Mouse (Mus musculus) testis, postnatal 10 days (tissue): Measurements from ENCODE around the gene Spata33.
"Not testable (repeated sequence)": the region's sequence is repeated elsewhere in the genome, so short reads cannot be mapped to it uniquely, and the experiment has no call there.

ENCODE experiments used
- DNase-seq: peaks from one replicate; pipeline ENCODE4 v3.0.0; 2021; ENCODE audit warnings: low spot score

The Spata33 gene

DNA sequence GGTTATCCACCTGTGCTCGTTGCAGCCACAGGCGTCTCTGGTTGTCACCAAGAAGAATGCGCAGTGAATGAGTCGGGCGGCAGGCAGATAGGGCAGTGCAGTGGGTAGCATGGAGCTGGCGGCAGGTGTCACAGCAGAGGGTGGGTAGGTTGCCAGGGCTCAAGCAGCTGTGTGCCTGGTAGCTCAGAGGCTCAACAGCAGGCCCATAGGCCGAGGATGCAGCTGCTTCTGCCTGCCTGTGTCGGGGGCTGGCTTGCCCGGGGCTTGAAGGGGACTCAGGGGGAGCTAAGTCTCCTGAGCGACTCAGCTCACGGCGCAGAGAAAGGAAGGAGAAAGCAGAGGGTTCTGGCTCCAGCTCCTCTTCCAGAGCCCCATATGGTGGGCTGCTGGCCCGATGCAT is 20.7 kb downstream of the Spata33 start:
- no peak for DNase-seq

DNA sequence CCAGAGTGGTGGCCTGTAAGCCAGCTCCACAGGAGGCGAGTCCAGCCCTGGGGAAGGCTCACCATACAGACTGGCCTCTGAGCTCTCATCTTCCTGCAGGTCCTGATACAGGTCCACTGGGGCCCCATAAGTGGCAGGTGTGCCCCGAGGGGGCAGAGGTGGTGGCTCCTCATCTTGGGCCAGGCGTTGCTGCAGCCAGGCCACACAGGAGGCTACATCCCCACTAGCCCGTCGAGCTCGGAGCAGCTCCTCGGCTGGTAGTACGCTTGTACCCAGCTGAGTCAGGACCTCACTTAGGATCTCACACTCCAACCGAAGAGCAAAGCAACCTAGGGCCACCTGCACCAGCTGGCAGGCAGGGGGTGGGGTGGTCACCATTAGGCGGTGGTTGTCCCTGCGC is 21.1 kb downstream of the Spata33 start:
- no peak for DNase-seq

GRCm38 (mm10) chr8:123234918-123235519 is 22.4 kb downstream of the Spata33 start:
- no peak for DNase-seq

GRCm38 (mm10) chr8:123235520-123236497 is 23.2 kb downstream of the Spata33 start, which contains the start of gene Spata2l:
Spata2l (minus strand) TSS chr8:123236233.
- DNase-seq: peak; percentile 94

- DNase-seq: no peak
These were observed 26.8 kb downstream of the Spata33 start for GRCm38 (mm10) chr8:123239398-123239797.

GRCm38 (mm10) chr8:123242107-123242923 is 29.7 kb downstream of the Spata33 start:
- no peak for DNase-seq

- DNase-seq: no peak
These were observed 30.4 kb downstream of the Spata33 start for GRCm38 (mm10) chr8:123243053-123243452.

GRCm38 (mm10) chr8:123244382-123244781 is 31.8 kb downstream of the Spata33 start:
- DNase-seq: no peak

DNA sequence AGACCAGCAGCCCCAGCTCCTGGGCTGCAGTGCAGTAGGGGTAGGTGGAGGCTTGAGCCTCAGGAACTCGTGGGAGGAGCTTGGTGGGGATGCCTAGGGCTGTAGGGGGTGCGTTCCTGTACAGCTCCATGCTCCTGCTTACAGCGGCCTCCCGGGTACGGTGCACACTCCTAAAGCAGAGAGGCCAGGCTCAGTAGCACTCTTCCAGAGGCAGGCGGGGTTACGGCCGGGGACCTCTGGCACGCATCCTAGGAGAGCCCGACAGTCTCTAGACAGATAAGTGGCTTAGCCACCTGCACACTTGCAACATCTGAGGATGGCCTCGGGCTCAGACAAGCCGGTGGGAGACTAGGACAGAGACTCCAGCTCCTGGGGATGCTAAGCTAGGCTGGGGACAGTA is 32.9 kb downstream of the Spata33 start:
- no peak for DNase-seq

- no peak for DNase-seq
These were observed 35.1 kb downstream of the Spata33 start for GRCm38 (mm10) chr8:123247748-123248147.

GRCm38 (mm10) chr8:123248596-123248995 is 36.0 kb downstream of the Spata33 start:
- no peak for DNase-seq

GRCm38 (mm10) chr8:123250940-123251339 is 38.3 kb downstream of the Spata33 start:
- DNase-seq: no peak

DNA sequence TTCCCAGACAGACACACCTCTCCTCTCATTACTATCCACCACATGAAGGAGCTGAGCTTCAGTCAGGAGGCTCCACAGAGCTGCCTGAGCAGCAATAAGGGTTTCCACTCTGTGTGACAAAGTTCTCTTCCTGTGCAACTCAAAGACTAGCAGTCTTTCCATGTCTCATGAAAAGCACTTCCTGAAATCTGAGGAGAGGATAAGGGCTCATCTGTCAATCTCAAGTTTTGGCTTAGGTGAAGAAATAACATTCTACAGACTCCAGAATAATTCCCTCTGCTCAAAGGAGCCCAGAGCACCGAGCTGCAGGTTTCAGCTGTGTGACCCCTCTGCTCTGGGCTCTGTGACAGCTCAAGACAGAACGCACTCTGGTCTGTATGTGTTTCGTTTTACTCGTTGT is 40.3 kb downstream of the Spata33 start:
- no peak for DNase-seq

DNA sequence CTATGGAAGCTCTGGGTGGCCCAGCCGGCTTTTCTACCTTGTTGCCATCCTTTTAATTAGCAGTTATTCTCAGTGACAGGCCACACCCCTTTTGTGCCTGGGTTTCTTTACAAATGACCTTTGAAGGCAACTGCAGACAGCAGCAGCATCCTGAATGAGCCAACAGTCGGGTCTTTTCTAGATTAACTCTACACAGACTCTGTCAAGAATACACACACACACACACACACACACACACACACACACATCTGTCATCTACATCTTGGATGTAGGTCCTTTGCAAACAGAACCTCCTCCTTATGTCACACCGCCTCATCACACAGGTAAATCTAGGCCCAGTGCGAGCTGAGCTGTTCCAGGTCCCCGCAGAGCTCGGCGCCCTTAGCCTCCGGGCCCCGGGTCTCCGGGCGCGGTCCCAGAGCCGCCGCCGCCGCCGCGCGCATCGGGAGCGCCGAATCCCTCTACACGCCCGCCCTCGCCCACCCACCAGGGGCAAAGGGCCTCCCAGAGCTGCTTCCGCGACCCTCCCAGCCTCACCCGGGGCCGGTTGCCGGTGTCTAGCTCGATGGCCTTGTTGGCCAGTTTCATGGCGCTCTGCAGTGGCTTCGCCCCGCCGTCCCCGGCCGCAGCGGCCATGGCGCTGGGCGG is 40.9 kb downstream of the Spata33 start:
- no peak for DNase-seq

DNA sequence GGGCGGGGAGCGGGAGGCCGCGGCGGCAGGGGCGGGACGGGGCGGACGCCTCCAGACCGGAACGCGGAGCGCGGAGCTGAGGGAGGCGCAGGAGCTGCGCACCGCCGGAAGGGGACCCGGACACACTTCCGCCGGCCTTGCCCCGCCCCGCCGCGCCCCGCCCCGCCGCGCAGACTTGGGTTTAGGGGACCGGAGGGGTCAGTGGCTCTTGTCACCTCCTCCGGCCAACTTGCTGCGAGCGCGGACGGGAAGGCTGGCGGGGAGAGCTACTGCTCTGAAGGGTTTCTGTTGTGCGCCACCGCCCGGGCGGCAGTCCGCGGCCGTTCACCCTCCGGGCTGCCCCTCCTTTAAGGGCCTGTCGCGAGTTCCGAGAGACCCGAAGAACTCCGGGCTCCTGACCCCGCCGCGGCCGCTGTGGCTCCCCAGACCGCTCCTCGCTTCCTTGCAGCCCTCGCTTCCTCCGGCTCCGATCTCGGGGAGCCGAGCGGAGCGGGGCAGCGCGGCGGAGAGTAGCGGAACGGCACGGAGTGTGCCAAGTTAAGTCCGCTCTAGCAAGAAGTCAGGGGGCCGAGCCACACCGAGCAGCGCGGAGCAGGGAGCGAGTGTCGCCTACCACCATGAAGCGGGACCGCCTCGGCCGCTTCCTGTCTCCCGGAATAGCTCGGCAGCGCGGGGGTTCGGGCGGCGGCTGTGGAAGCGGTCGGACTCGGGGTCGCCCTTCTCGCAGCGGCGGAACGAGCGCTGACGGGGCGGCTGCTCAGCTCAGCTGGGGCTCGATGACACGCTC is 41.7 kb downstream of the Spata33 start, which contains the start of the genes Zfp276 and Vps9d1:
TSS of gene Zfp276 (plus strand) at position 97 of the 787 bp plus-strand sequence.
TSS of gene Vps9d1 (minus strand) at position 250 of the 787 bp plus-strand sequence.
- peak; percentile 93 for DNase-seq

DNA sequence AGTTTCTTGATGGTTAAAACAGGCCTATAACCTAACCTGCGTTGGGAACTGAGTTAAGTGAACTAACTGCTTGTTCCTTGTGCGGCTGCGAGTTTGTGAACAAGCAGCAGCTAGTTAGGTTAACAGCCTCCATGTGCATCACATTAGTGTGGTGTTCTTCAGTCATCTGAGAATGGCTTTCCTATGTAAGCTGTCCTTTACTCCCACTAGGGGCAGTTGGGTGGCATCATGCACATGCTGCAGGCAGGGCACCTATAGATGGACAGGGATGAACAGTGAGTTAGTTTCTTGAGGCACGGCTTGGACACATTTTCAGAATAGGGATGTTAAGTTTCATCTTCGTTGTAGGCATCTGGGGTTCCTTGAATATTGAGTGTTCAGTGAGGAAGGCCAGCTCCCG is 42.5 kb downstream of the Spata33 start:
- DNase-seq: no peak

GRCm38 (mm10) chr8:123257114-123257513 is 44.5 kb downstream of the Spata33 start:
- no peak for DNase-seq

- DNase-seq: not testable (repeated sequence)
These were observed 45.0 kb downstream of the Spata33 start for GRCm38 (mm10) chr8:123257593-123257992.

DNA sequence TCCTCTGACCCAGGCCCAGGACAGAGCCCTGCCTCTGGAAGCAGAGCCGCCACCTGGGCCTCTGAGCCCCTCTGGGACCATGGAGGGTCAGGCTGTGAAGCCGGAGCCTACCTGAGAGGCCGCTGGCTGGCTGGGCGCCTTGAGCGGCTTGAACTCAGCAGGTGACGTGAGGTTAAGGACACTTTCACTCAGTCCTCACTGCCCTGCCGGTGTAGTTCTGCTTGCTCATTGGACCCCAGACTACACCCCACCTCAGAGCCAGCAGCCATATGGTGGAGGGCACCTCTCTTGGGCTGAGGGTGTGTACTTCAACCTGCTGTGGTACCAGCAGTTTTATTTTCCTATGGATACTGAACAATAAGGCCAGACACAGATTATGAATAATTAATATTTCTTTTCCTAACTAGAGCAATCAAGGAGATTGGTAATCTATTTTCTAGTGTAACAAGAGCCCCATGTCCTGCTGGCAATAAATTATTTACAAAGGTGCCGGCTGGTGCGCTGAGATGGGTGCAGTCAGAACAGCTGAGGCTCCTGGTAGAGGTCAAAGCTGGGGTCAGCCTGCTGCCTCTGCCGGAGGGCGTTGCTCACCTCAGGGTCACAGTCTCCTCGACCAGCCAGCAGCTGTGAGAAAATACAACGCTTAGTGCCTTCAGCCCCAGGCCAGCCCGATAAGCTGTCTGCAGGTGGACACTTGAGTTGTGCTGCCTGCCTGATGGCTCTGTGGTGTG is 55.5 kb downstream of the Spata33 start:
- DNase-seq: no peak

- no peak for DNase-seq
These were observed 58.5 kb downstream of the Spata33 start for GRCm38 (mm10) chr8:123271147-123271546.
